16 mouse cellular contexts compared by ENCODE assay signal in the genomic region with DNA sequence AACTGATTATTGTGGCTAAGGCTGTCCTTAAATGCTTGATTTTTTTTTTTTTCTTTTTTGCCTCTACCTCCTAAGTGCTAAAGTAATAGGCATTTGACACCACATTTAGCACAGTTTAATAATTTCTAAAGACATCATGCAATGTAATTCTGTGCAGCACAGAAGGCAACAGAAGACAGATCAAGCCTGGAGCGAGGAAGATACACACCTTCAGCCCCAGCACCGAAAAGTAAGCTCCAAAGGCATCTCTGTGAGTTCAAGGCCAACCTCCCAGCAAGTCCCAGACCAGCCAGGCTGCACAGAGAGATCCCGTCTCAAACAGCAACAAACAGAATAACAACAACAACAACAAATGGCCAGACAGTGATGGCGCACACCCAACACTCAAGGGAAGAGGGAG.
"Had no signal": no experiment of that assay in that cellular context is flagged by ENCODE, and none has a peak within 500 bp of the region (broad histone marks: within the 10 kb centered on the region; RNA-seq: fewer than 3 reads in every experiment).

No protein-coding gene starts in this region.

- H3K4me2 ChIP-seq: neural tube, embryonic 13.5 days; neural tube, embryonic 15.5 days; stomach, embryonic 15.5 days had no signal

- H3K36me3 ChIP-seq: neural tube, embryonic 13.5 days; stomach, embryonic 15.5 days had no signal

- H3K4me1 ChIP-seq: stomach, embryonic 15.5 days had no signal

- DNase-seq: retina, postnatal 1 day; right cerebral cortex, adult 18-20 months; right cerebral cortex, postnatal 14 days; right cerebral cortex, postnatal 25 days; right cerebral cortex, postnatal 4 days; spleen, adult 18-20 months; thymus, adult 18-20 months; thymus, adult 2 months; thymus, postnatal 14 days; thymus, postnatal 25 days; thymus, postnatal 36 days; thymus, postnatal 4 days had no signal

- H3K9me3 ChIP-seq: neural tube, embryonic 13.5 days; neural tube, embryonic 15.5 days; stomach, embryonic 15.5 days had no signal

- H3K27ac ChIP-seq: neural tube, embryonic 13.5 days; neural tube, embryonic 15.5 days; stomach, embryonic 15.5 days; stomach, postnatal 0 days had no signal

- H3K9ac ChIP-seq: neural tube, embryonic 13.5 days; neural tube, embryonic 15.5 days; stomach, embryonic 15.5 days had no signal

- H3K4me3 ChIP-seq: neural tube, embryonic 13.5 days; neural tube, embryonic 15.5 days; stomach, embryonic 15.5 days had no signal

- H3K27me3 ChIP-seq: neural tube, embryonic 13.5 days; neural tube, embryonic 15.5 days; stomach, embryonic 15.5 days had no signal
